Mouse (Mus musculus) inflammation-experienced regulatory T-cells (primary cell): ENCODE data around the gene 1700016C15Rik. TPM values are rescaled to one million over a fixed set of nuclear protein-coding genes. Genes with fewer than 3 reads are reported as not detected.

Source experiments
- polyA plus RNA-seq, 2 experiments: library from polyadenylated mRNA; unstranded; fragments of 100-300 nt; shearing (Covaris generic); gene quantifications; one replicate each; pipeline ENCODE4 v1.2.1; 2017

The 1700016C15Rik gene
- polyA plus RNA-seq = not detected

DNA sequence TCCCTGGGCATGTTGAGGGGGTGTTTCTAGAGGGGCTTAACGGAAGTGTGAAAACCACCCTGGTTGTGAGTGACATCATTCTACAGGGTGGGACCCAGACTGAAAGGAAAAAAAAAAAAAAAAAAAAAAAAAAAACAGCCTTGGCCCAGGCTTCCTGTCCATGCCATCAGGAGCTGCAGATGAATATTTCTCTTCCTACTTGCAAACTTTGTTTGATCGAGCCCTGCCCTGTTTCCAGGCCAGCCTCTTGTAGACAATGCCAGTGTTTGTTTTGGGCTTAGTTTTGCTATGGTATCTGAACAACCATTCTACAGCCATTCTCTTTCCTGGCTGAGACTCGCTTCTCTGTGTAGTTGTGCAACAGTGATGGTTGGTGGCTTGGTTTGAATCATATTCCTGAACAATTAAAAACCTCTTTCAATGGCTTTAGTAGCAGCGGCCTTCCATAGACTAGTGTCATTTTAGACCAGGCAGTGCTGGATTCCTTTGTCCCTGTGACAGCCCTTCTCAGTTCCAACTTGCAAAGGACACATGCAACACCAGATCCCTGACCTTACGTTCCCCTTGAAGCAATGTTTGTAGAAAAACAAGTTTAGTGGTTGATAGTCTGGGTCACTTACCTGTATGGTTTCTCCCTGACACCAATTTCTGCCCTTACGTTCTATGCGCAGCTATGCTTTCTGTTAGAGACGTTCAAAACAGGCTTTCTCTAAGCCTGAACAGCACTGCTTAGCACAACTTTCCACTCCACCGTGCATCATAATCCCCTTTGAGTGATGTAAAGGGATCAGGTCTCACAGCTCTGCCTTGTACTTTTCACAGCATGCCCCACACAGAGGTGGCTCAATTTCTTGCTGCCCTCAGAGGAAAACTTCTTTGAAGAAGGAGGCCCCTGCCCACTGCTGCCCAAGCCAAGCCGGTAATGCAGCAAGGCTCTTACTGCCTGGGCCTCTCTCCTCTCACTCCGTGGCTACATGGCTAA is at the start of gene 1700016C15Rik:
Gene 1700016C15Rik, plus strand, starts transcription at position 772 of the 982 bp plus-strand sequence.

GRCm38 (mm10) chr1:177796193-177796939 is 66.8 kb downstream of the 1700016C15Rik start, which contains the start of gene Adss:
TSS of gene Adss (minus strand) at chr1:177796511.

Other genes starting within 250 kb of the 1700016C15Rik start
- gene Adss, start 66.7 kb downstream of the 1700016C15Rik start, polyA plus RNA-seq = 100 to 1,000 TPM in 1 of 2 experiments, 10 to 100 TPM in 1; 86.0 to 106 TPM